Mouse (Mus musculus): ENCODE results near the gene Esm1.

DNA sequence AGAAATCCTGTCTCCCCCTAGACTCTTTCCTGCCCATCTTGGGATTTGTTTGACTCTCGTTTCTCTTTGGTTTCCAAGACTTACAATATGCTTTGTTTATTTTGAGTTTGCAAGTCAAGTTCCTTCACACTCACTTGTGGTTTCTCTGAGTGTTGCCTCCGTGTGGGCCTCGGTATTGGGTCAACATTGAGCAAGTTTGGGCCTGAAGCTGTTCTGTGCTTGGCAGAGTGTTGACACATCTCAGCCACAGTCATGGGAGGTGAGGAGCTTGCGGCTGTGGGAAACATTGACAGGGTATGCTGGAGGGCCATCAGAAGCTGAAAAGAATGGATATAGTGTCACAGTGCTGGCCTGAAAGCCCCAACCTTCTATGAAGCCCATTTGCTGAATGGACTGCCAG, 17.6 kb downstream of the Esm1 start:
- no peak for TF ChIP-seq CTCF (IDR thresholded peaks at IDR 0.05; ENCODE audit: borderline replicate concordance, extremely low read depth, insufficient read depth, insufficient read length)
- TF ChIP-seq POLR2A (IDR thresholded peaks at IDR 0.05; ENCODE audit: borderline replicate concordance, extremely low read depth, insufficient read depth, insufficient read length, poor library complexity, severe bottlenecking): no peak
